Mouse (Mus musculus): Measurements from ENCODE around the gene Cdc42ep5. TPM values are rescaled to one million over a fixed set of nuclear protein-coding genes. Genes with fewer than 3 reads are reported as not detected.

The Cdc42ep5 gene
- polyA plus RNA-seq, 1 experiment = 23.5 TPM

GRCm38 (mm10) chr7:4119976-4120921 lies 44.4 kb downstream of the Cdc42ep5 start:
- 28% methylated on average over 19 of the region's 19 CpGs for WGBS
- Histone ChIP-seq H3K27me3 (replicated peaks; ENCODE audit: control insufficient read depth, insufficient read depth, low read length) (0 out of 2 replicates have a peak, but pooled peaks cover 2% of the 10 kb centered on the region), H3K4me3 (ENCODE audit: insufficient read depth, low read depth, low read length) (no peak overlapping the region), H3K27ac (ENCODE audit: insufficient read depth, low read depth, low read length) (no peak overlapping the region), H3K36me3 (ENCODE audit: control insufficient read depth, insufficient read depth, low read length) (no peaks in the 10 kb centered on the region), H3K4me1 (ENCODE audit: control insufficient read depth, insufficient read depth, low read length) (no peaks in the 10 kb centered on the region)
- TF ChIP-seq POLR2A (IDR thresholded peaks at IDR 0.05; ENCODE audit: low read depth, low read length) (no peak), CTCF (conservative IDR thresholded peaks at IDR 0.05; ENCODE audit: insufficient read depth, insufficient read length, low read depth, low read length) (no peak)
- no peak for DNase-seq

DNA sequence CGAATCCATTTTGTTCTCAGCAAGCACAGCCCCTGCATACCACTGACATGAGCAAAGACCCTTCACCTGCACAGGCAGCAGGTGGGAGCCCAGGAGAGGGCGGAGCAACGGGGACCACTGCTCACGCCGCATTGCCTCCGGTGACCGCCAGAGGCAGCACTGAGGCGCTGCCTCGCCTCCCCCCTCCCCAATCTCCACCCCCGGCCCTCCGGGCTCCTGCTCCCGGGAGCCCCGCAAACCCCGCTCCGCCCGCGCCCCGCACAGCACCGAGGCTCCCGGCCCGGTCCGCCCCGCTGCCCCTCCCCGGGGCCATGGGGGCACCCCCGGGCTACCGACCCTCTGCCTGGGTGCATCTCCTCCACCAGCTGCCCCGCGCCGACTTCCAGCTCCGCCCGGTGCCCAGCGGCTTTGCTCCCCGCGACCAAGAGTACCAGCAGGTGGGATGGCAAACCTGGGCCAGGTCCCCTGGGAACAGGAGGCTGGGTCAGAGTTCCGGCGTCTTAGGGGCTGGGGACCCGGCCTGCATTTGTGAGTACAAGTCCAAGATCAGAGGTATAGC lies 45.2 kb downstream of the Cdc42ep5 start, which contains the start of gene Ttyh1:
Gene Ttyh1 (plus strand): TSS at position 65 of the 559 bp plus-strand sequence.
- 3% methylated on average over 36 of the region's 37 CpGs for WGBS
- Histone ChIP-seq H3K27me3 (replicated peaks; ENCODE audit: control insufficient read depth, insufficient read depth, low read length) (0 out of 2 replicates have a peak, but pooled peaks cover 2% of the 10 kb centered on the region), H3K36me3 (ENCODE audit: control insufficient read depth, insufficient read depth, low read length) (no peaks in the 10 kb centered on the region), H3K4me3 (ENCODE audit: insufficient read depth, low read depth, low read length) (peak within 1 kb of the TSS; percentile 36), H3K4me1 (ENCODE audit: control insufficient read depth, insufficient read depth, low read length) (no peaks in the 10 kb centered on the region), H3K27ac (ENCODE audit: insufficient read depth, low read depth, low read length) (no peak within 1 kb of the TSS)
- TF ChIP-seq POLR2A (IDR thresholded peaks at IDR 0.05; ENCODE audit: low read depth, low read length) (no peak), CTCF (conservative IDR thresholded peaks at IDR 0.05; ENCODE audit: insufficient read depth, insufficient read length, low read depth, low read length) (peak; percentile 52)
- peak; percentile 13 for DNase-seq

- 67% methylated on average over 8 of the region's 8 CpGs for WGBS
- H3K4me3 ChIP-seq (ENCODE audit: insufficient read depth, low read depth, low read length) = no peak overlapping the region
- no peaks in the 10 kb centered on the region for H3K4me1 ChIP-seq (ENCODE audit: control insufficient read depth, insufficient read depth, low read length)
- 0 out of 2 replicates have a peak, but pooled peaks cover 2% of the 10 kb centered on the region for H3K27me3 ChIP-seq (replicated peaks; ENCODE audit: control insufficient read depth, insufficient read depth, low read length)
- H3K36me3 ChIP-seq (ENCODE audit: control insufficient read depth, insufficient read depth, low read length) = no peaks in the 10 kb centered on the region
- no peak for DNase-seq
- no peak overlapping the region for H3K27ac ChIP-seq (ENCODE audit: insufficient read depth, low read depth, low read length)
- TF ChIP-seq POLR2A (IDR thresholded peaks at IDR 0.05; ENCODE audit: low read depth, low read length) = no peak
- no peak for TF ChIP-seq CTCF (conservative IDR thresholded peaks at IDR 0.05; ENCODE audit: insufficient read depth, insufficient read length, low read depth, low read length)
Observed at GRCm38 (mm10) chr7:4117050-4117814, 47.4 kb downstream of the Cdc42ep5 start.

DNA sequence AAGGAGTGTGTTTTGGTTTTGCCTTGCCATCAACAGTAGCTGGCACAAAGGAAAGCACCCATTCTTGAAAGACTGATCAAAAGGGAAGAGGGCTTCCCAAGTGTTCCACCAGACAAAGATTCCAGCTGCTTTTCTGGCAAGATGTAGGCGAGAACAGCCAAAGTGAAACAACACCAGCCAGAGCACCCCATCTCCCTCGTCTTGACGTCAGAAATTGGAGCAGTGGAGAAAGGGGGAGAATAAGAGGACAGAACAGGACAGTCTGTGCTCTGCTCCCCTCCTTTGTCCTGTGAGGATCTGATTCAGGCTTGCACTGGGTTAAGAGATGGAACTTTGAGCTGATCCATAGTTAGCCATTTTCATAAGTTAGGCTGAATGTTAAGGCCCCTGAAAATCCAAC lies 52.9 kb downstream of the Cdc42ep5 start:
- Histone ChIP-seq H3K27me3 (replicated peaks; ENCODE audit: control insufficient read depth, insufficient read depth, low read length) (no peaks in the 10 kb centered on the region), H3K36me3 (ENCODE audit: control insufficient read depth, insufficient read depth, low read length) (no peaks in the 10 kb centered on the region), H3K4me3 (ENCODE audit: insufficient read depth, low read depth, low read length) (no peak overlapping the region), H3K4me1 (ENCODE audit: control insufficient read depth, insufficient read depth, low read length) (no peaks in the 10 kb centered on the region), H3K27ac (ENCODE audit: insufficient read depth, low read depth, low read length) (no peak overlapping the region)
- TF ChIP-seq POLR2A (IDR thresholded peaks at IDR 0.05; ENCODE audit: low read depth, low read length) = no peak
- no peak for TF ChIP-seq CTCF (conservative IDR thresholded peaks at IDR 0.05; ENCODE audit: insufficient read depth, insufficient read length, low read depth, low read length)
- WGBS = 54% methylated on average over 3 of the region's 3 CpGs
- no peak for DNase-seq

DNA sequence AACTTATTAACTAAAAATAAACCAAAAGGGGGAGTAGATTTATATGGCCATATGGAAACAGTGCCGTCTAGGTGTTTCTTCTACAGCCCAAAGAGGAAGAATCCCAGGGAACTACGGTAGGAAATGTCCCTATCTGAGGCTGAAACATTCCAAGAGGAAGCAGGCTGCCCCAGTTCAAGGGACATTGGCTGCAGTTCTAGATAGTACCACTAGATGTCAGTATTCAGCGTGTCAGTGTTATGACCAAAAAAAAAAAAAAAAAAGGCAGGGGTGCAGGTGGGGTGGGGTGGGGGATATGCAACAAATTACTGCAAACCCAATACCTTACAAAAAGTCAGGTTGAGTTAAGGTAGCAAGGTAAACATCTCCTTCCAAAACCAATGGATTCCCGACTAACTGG lies 61.2 kb downstream of the Cdc42ep5 start:
- Histone ChIP-seq H3K27me3 (replicated peaks; ENCODE audit: control insufficient read depth, insufficient read depth, low read length) (no peaks in the 10 kb centered on the region), H3K36me3 (ENCODE audit: control insufficient read depth, insufficient read depth, low read length) (no peaks in the 10 kb centered on the region), H3K27ac (ENCODE audit: insufficient read depth, low read depth, low read length) (no peak overlapping the region), H3K4me3 (ENCODE audit: insufficient read depth, low read depth, low read length) (no peak overlapping the region), H3K4me1 (ENCODE audit: control insufficient read depth, insufficient read depth, low read length) (no peaks in the 10 kb centered on the region)
- 18% methylated on average over 4 of the region's 4 CpGs for WGBS
- peak; percentile 55 for DNase-seq
- TF ChIP-seq CTCF (conservative IDR thresholded peaks at IDR 0.05; ENCODE audit: insufficient read depth, insufficient read length, low read depth, low read length) = peak; percentile 59
- TF ChIP-seq POLR2A (IDR thresholded peaks at IDR 0.05; ENCODE audit: low read depth, low read length) = no peak

Other genes with a start within 250 kb of the Cdc42ep5 start
- 0.11 and 0.20 TPM in 2 replicates for gene Lilra6, start 249.4 kb downstream of the Cdc42ep5 start, polyA plus RNA-seq (2012; rRNA removed)
- gene Lair1, start 101.7 kb downstream of the Cdc42ep5 start, polyA plus RNA-seq (2012; rRNA removed) = 1.6 and 1.9 TPM in 2 replicates
- 2.8 and 7.4 TPM in 2 replicates for gene Ttyh1, start 45.5 kb downstream of the Cdc42ep5 start, polyA plus RNA-seq (2012; rRNA removed)
- 225 and 407 TPM in 2 replicates for gene Leng8, start 27.8 kb downstream of the Cdc42ep5 start, polyA plus RNA-seq (2012; rRNA removed)
- gene Leng9, start 14.5 kb downstream of the Cdc42ep5 start, polyA plus RNA-seq (2012; rRNA removed) = 5.3 and 6.2 TPM in 2 replicates
- 1.2 and 1.6 TPM in 2 replicates for gene Lilra5, start 72.9 kb upstream of the Cdc42ep5 start, polyA plus RNA-seq (2012; rRNA removed)
- 0.29 and 0.52 TPM in 2 replicates for gene Ncr1, start 172.9 kb upstream of the Cdc42ep5 start, polyA plus RNA-seq (2012; rRNA removed)
- 0.02 TPM in 1 of 2 replicates, not detected in the other for gene Gp6, start 232.9 kb upstream of the Cdc42ep5 start, polyA plus RNA-seq (2012; rRNA removed)

Data from kidney, adult 2 months (tissue).